Mouse (Mus musculus): ENCODE data around the gene Magoh. TPM values are rescaled to one million over a fixed set of nuclear protein-coding genes. Genes with fewer than 3 reads are reported as not detected.

Gene Magoh
- total and polyA plus RNA-seq, 3 experiments = 207 to 276 TPM; not detected in 1

GRCm38 (mm10) chr4:107853333-107853732, 26.2 kb upstream of the Magoh start:
- Histone ChIP-seq H3K4me3 (ENCODE audit: control insufficient read depth in 1 of 2, insufficient read depth in 1 of 2, low read depth in 2 of 2, low read length in 2 of 2) (no peak overlapping the region), H3K36me3 (ENCODE audit: control insufficient read depth in 1 of 2, insufficient read depth in 2 of 2, low read length in 2 of 2) (no peaks in the 10 kb centered on the region; a peak in 1 of 4 replicates), H3K4me1 (ENCODE audit: control insufficient read depth in 1 of 2, insufficient read depth in 2 of 2, low read length in 2 of 2) (no peaks in the 10 kb centered on the region), H3K27me3 (ENCODE audit: control insufficient read depth in 1 of 2, insufficient read depth in 2 of 2, low read length in 2 of 2) (no peaks in the 10 kb centered on the region), H3K9ac (ENCODE audit: control insufficient read depth, low read depth, low read length, poor library complexity, severe bottlenecking) (no peak overlapping the region), H3K27ac (ENCODE audit: control insufficient read depth, low read depth, low read length) (no peak overlapping the region), H3K79me2 (ENCODE audit: control insufficient read depth, insufficient read depth, low read length, poor library complexity) (no peaks in the 10 kb centered on the region), H3K9me3 (replicated peaks; ENCODE audit: insufficient read depth, low read length) (no peaks in the 10 kb centered on the region)
- DNase-seq (ENCODE audit: low read depth, low spot score) = no peak
- TF ChIP-seq CTCF (IDR thresholded peaks at IDR 0.05 in 2 of 3, conservative IDR thresholded peaks at IDR 0.05 in 1 of 3; ENCODE audit: control insufficient read depth in 1 of 3, insufficient read depth in 1 of 3, low read depth in 2 of 3, low read length in 3 of 3, poor library complexity in 1 of 3, severe bottlenecking in 1 of 3) = no peak
- TF ChIP-seq UBTF (IDR thresholded peaks at IDR 0.05; ENCODE audit: borderline replicate concordance, insufficient read depth, low read depth, low read length) = no peak
- no peak for TF ChIP-seq GATA1 (IDR thresholded peaks at IDR 0.05; ENCODE audit: low read depth, low read length)
- TF ChIP-seq TAL1 (IDR thresholded peaks at IDR 0.05; ENCODE audit: low read length) = no peak
- no peak for TF ChIP-seq USF1 (IDR thresholded peaks at IDR 0.05; ENCODE audit: low read depth, low read length)
- TF ChIP-seq ZNF384 (IDR thresholded peaks at IDR 0.05; ENCODE audit: low read depth, low read length) = no peak
- no peak for TF ChIP-seq USF2 (IDR thresholded peaks at IDR 0.05; ENCODE audit: borderline replicate concordance in 1 of 2, insufficient read depth in 1 of 2, low read depth in 1 of 2, low read length in 2 of 2)
- TF ChIP-seq MAX (IDR thresholded peaks at IDR 0.05; ENCODE audit: low read length) = no peak
- TF ChIP-seq BHLHE40 (IDR thresholded peaks at IDR 0.05; ENCODE audit: borderline replicate concordance, low read depth, low read length) = no peak
- TF ChIP-seq RAD21 (IDR thresholded peaks at IDR 0.05; ENCODE audit: low read depth, low read length) = no peak

- no peaks in the 10 kb centered on the region; a peak in 2 of 4 replicates for H3K36me3 ChIP-seq (ENCODE audit: control insufficient read depth in 1 of 2, insufficient read depth in 2 of 2, low read length in 2 of 2)
- no peaks in the 10 kb centered on the region for H3K79me2 ChIP-seq (ENCODE audit: control insufficient read depth, insufficient read depth, low read length, poor library complexity)
- H3K27ac ChIP-seq (ENCODE audit: control insufficient read depth, low read depth, low read length) = no peak overlapping the region
- no peaks in the 10 kb centered on the region for H3K9me3 ChIP-seq (replicated peaks; ENCODE audit: insufficient read depth, low read length)
- no peaks in the 10 kb centered on the region for H3K4me1 ChIP-seq (ENCODE audit: control insufficient read depth in 1 of 2, insufficient read depth in 2 of 2, low read length in 2 of 2)
- no peaks in the 10 kb centered on the region for H3K27me3 ChIP-seq (ENCODE audit: control insufficient read depth in 1 of 2, insufficient read depth in 2 of 2, low read length in 2 of 2)
- no peak for TF ChIP-seq ETS1 (IDR thresholded peaks at IDR 0.05; ENCODE audit: low read depth, low read length)
- no peak for TF ChIP-seq SIN3A (IDR thresholded peaks at IDR 0.05; ENCODE audit: low read length)
- TF ChIP-seq MXI1 (IDR thresholded peaks at IDR 0.05; ENCODE audit: low read depth, low read length) = no peak
- TF ChIP-seq UBTF (IDR thresholded peaks at IDR 0.05; ENCODE audit: borderline replicate concordance, insufficient read depth, low read depth, low read length) = no peak
- TF ChIP-seq MAX (IDR thresholded peaks at IDR 0.05; ENCODE audit: low read length) = no peak
- no peak for TF ChIP-seq ZNF384 (IDR thresholded peaks at IDR 0.05; ENCODE audit: low read depth, low read length)
- no peak for TF ChIP-seq ZKSCAN1 (IDR thresholded peaks at IDR 0.05; ENCODE audit: low read depth, low read length)
- no peak for TF ChIP-seq EP300 (IDR thresholded peaks at IDR 0.05; ENCODE audit: low read depth in 1 of 2, low read length in 2 of 2)
- TF ChIP-seq KAT2A (conservative IDR thresholded peaks at IDR 0.05; ENCODE audit: low read depth, low read length) = no peak
- no peak for TF ChIP-seq MAZ (IDR thresholded peaks at IDR 0.05; ENCODE audit: low read depth, low read length)
- TF ChIP-seq RCOR1 (IDR thresholded peaks at IDR 0.05; ENCODE audit: low read depth, low read length) = no peak
- TF ChIP-seq ZC3H11A (IDR thresholded peaks at IDR 0.05; ENCODE audit: low read depth, low read length) = no peak
- no peak for TF ChIP-seq ZMIZ1 (IDR thresholded peaks at IDR 0.05; ENCODE audit: low read depth, low read length)
- no peak for DNase-seq (ENCODE audit: low read depth, low spot score)
- H3K4me3 ChIP-seq (ENCODE audit: control insufficient read depth in 1 of 2, insufficient read depth in 1 of 2, low read depth in 2 of 2, low read length in 2 of 2) = no peak overlapping the region
- no peak overlapping the region for H3K9ac ChIP-seq (ENCODE audit: control insufficient read depth, low read depth, low read length, poor library complexity, severe bottlenecking)
Observed at GRCm38 (mm10) chr4:107853836-107854235, 25.7 kb upstream of the Magoh start.

All from MEL (cell line).